Mouse (Mus musculus) neural tube, embryonic 12.5 days (tissue): ENCODE measurements around the gene Carmil1. TPM values are rescaled to one million over a fixed set of nuclear protein-coding genes. Genes with fewer than 3 reads are reported as not detected.

Experiments
- ATAC-seq: fragments of 200-750 bp; cut with Nextera tagmentation; 2 replicates; pipeline ENCODE4 v1.8.0; 2017; ENCODE audit warnings: low read depth, mild to moderate bottlenecking, moderate TSS enrichment, moderate library complexity; ENCODE audit not compliant: low FRiP score
- H3K27ac ChIP-seq: fragments of 300-500 bp; sonication (generic); 2 replicates; pipeline ENCODE4 v1.5.1; 2016
- H3K27me3 ChIP-seq: fragments of 300-500 bp; sonication (generic); replicated peaks from 2 replicates; pipeline ENCODE4 v1.6.1; 2016; ENCODE audit warnings: mild to moderate bottlenecking
- H3K36me3 ChIP-seq: fragments of 300-500 bp; sonication (generic); 2 replicates; pipeline ENCODE4 v1.6.1; 2016; ENCODE audit warnings: mild to moderate bottlenecking
- H3K4me1 ChIP-seq: fragments of 300-500 bp; sonication (generic); 2 replicates; pipeline ENCODE4 v1.6.1; 2016
- H3K4me2 ChIP-seq: fragments of 300-500 bp; sonication (generic); replicated peaks from 2 replicates; pipeline ENCODE4 v1.6.1; 2016; ENCODE audit warnings: mild to moderate bottlenecking
- H3K4me3 ChIP-seq: fragments of 300-500 bp; sonication (generic); 2 replicates; pipeline ENCODE4 v1.5.1; 2016
- H3K9ac ChIP-seq: fragments of 300-500 bp; sonication (generic); 2 replicates; pipeline ENCODE4 v1.6.1; 2016; ENCODE audit warnings: mild to moderate bottlenecking
- H3K9me3 ChIP-seq: fragments of 300-500 bp; sonication (generic); 2 replicates; pipeline ENCODE4 v1.6.1; 2016; ENCODE audit warnings: mild to moderate bottlenecking
- WGBS: fragments of 180-500 bp; shearing (Covaris S2); methylation state at CpG from one replicate; pipeline ENCODE4 v1.1.7; 2016; 5-methylcytosine and 5-hydroxymethylcytosine counted together
- polyA plus RNA-seq: library from polyadenylated mRNA; unstranded; fragments of >200 nt; fragmentation: Nextera tagmentation; extraction: Ambion mirVana; gene quantifications from 2 replicates; pipeline ENCODE4 v1.2.1, GENCODE M21; 2016

Carmil1 gene
- polyA plus RNA-seq, 1 experiment from 2014 or later = 19.5 TPM

DNA sequence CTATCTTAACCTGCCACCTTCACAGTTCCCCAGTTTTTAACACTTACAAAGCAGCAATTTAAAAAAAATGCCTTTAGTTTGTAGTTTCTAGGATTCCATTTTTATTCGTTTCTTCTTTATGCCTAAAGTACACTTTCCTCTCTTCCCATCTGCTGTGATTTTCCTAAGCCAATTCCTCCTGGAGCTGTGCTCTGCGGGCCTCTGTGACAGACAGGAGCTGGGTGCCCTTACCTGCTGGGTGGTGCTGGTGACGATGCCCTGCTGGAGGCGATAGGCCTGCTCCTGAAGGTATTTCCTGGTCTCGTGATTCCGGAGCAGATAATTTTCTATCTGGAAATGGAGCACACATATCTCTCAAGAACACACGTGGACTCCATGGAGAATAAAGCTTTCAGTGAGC, 198.9 kb downstream of the Carmil1 start:
- H3K27me3 ChIP-seq = no peaks in the 10 kb centered on the region
- no peak for ATAC-seq
- H3K4me1 ChIP-seq = no peaks in the 10 kb centered on the region
- H3K27ac ChIP-seq = no peak overlapping the region
- H3K36me3 ChIP-seq = no peaks in the 10 kb centered on the region
- H3K9ac ChIP-seq = no peak overlapping the region
- H3K4me2 ChIP-seq = no peak overlapping the region
- WGBS = 89% methylated on average over 7 of the region's 7 CpGs
- H3K9me3 ChIP-seq = no peaks in the 10 kb centered on the region
- H3K4me3 ChIP-seq = no peak overlapping the region

GRCm38 (mm10) chr13:24072588-24072987, 208.0 kb downstream of the Carmil1 start:
- Histone ChIP-seq H3K9me3 (no peaks in the 10 kb centered on the region), H3K4me2 (no peak overlapping the region), H3K4me3 (no peak overlapping the region), H3K4me1 (no peaks in the 10 kb centered on the region), H3K27ac (no peak overlapping the region), H3K27me3 (no peaks in the 10 kb centered on the region), H3K9ac (no peak overlapping the region), H3K36me3 (no peaks in the 10 kb centered on the region)
- 95% methylated on average over 10 of the region's 10 CpGs for WGBS
- ATAC-seq = no peak

DNA sequence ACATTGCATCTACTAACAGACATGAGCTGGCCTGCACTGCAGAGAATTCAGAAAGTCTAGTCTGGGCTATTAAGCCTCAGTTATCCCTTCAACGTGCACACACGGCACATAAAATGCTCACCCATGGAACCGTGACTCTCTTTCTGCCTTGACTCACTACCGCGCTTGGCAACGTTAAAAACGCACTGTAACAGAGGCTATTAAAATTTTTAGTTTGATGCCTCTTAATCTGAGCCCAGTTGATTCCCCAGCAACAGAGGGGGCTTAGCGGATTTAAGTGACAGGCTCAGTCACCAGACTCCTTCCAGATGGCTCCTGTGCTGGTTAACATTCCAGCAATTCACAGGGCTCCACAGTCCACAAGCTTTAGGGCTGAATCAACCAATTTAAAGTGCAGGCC, 213.0 kb downstream of the Carmil1 start:
- ATAC-seq = no peak
- Histone ChIP-seq H3K27me3 (no peaks in the 10 kb centered on the region), H3K9me3 (no peaks in the 10 kb centered on the region), H3K4me3 (no peak overlapping the region), H3K4me2 (no peak overlapping the region), H3K36me3 (no peaks in the 10 kb centered on the region), H3K4me1 (no peaks in the 10 kb centered on the region), H3K9ac (no peak overlapping the region), H3K27ac (no peak overlapping the region)
- 86% methylated on average over 8 of the region's 8 CpGs for WGBS

GRCm38 (mm10) chr13:24065536-24065935, 215.1 kb downstream of the Carmil1 start:
- no peaks in the 10 kb centered on the region for H3K36me3 ChIP-seq
- no peaks in the 10 kb centered on the region for H3K9me3 ChIP-seq
- no peak overlapping the region for H3K4me2 ChIP-seq
- no peak overlapping the region for H3K27ac ChIP-seq
- H3K4me1 ChIP-seq = no peaks in the 10 kb centered on the region
- WGBS = 76% methylated on average over 1 of the region's 1 CpGs
- no peak for ATAC-seq
- H3K9ac ChIP-seq = no peak overlapping the region
- H3K4me3 ChIP-seq = no peak overlapping the region
- H3K27me3 ChIP-seq = no peaks in the 10 kb centered on the region

DNA sequence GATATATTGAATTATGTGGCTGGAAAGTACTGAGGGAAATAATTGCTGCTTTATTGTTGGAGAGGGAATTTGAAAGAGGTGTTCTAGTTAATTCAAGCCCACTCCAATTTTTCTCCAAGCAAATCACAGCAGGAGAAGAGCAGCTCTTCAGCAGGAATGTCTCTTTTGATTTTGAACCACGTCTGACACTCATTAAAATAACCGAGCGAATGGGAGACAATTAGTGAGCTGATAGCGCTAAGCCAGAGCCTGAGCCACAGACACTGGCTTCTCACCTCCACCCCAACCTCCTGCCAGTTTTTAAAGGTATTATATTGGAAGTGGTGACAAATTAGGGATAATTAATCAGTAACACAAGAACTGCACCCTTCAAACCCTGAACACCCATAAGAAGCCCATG, 217.8 kb downstream of the Carmil1 start:
- H3K27ac ChIP-seq = no peak overlapping the region
- ATAC-seq = no peak
- H3K9ac ChIP-seq = no peak overlapping the region
- no peaks in the 10 kb centered on the region for H3K9me3 ChIP-seq
- WGBS = 39% methylated on average over 4 of the region's 4 CpGs
- H3K4me1 ChIP-seq = no peaks in the 10 kb centered on the region
- no peak overlapping the region for H3K4me2 ChIP-seq
- no peaks in the 10 kb centered on the region for H3K36me3 ChIP-seq
- no peaks in the 10 kb centered on the region for H3K27me3 ChIP-seq
- H3K4me3 ChIP-seq = no peak overlapping the region

DNA sequence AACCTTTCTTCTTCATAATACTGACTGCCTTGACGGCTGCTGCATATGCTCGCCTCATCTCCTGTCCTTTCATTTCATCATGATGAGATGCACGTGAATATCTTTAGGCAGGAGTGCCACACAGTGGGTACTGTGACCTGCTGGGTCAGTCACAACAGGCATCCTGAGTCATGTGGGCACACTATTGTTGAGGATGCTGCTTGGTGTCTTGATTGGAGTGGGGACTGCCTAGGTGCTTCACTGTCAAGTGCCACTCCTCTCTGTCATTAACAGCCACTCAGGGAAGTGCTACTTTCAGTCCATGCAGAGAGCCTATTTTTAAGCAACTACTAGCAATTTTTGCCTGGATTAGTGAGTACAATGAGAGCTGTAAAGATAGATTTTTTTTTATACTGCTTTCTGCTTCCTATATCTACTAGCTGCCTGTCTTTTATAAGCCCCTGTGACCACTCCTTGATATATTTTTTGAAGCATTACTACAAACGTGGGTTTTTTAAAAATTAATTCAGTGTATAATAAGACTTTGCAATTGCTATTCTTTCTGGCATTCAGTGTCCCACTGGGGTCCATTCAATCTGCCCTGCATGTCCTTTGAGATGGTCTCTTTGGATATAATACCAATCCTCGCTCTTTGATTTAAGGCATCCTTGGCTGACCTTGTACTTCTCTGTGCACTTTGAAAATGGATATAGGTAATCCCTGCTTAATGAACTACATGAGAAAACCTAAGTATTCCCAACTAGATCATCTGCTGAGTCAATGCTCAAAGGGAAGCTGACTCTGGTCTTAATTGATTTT, 225.3 kb downstream of the Carmil1 start:
- H3K4me1 ChIP-seq = no peaks in the 10 kb centered on the region

DNA sequence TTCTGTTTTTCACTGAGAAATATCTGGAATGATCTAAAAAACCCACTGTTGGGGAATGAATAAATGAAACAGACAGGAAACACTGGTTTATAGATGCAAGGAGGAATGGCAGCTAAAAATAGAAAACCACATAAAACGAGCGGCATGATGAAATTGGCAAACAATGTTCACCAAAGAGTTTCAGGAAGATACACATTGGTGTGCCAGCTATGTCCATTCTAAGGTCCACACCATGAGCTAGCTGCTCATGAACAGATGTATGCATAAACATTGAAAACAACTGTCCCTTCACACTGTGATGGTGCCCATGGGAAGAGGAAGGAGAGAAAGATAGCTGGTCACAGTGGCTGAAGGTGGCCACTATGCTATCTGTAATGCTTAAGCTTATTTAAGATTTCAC, 229.1 kb downstream of the Carmil1 start:
- no peaks in the 10 kb centered on the region for H3K36me3 ChIP-seq
- H3K4me2 ChIP-seq = no peak overlapping the region
- 93% methylated on average over 2 of the region's 2 CpGs for WGBS
- no peaks in the 10 kb centered on the region for H3K9me3 ChIP-seq
- ATAC-seq = no peak
- H3K27ac ChIP-seq = no peak overlapping the region
- H3K4me3 ChIP-seq = no peak overlapping the region
- H3K4me1 ChIP-seq = no peaks in the 10 kb centered on the region
- H3K27me3 ChIP-seq = no peaks in the 10 kb centered on the region
- no peak overlapping the region for H3K9ac ChIP-seq

More for the DNA sequence above, 225.3 kb downstream of the Carmil1 start:
- no peak for ATAC-seq
- WGBS = 63% methylated on average over 5 of the region's 5 CpGs
- Histone ChIP-seq H3K9ac (no peak overlapping the region), H3K27me3 (no peaks in the 10 kb centered on the region), H3K36me3 (no peaks in the 10 kb centered on the region), H3K4me2 (no peak overlapping the region), H3K4me3 (no peak overlapping the region), H3K27ac (no peak overlapping the region), H3K9me3 (no peaks in the 10 kb centered on the region)

DNA sequence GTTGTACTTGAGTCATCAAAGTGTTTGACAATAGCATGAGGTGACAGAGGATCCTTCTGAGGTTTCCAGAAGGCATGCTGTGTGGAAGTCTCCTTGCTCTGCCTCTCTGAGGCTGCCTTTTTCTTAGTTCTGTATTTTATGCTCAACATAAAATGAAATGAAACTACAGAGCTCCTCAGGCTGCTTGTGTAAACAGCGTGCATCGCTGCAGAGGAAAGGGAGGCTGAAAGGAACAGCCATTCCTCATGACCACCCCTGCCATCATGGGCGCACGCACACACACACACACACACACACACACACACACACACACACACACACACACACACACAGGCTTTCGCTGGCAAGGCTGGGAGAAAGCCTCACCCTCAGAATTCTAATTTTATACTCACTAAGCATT, 230.3 kb downstream of the Carmil1 start:
- 82% methylated on average over 5 of the region's 5 CpGs for WGBS
- ATAC-seq = no peak
- no peaks in the 10 kb centered on the region for H3K27me3 ChIP-seq

GRCm38 (mm10) chr13:24049267-24050034, 231.1 kb downstream of the Carmil1 start:
- no peak overlapping the region for H3K9ac ChIP-seq
- H3K36me3 ChIP-seq = no peaks in the 10 kb centered on the region
- H3K9me3 ChIP-seq = no peaks in the 10 kb centered on the region
- H3K4me3 ChIP-seq = no peak overlapping the region
- H3K4me1 ChIP-seq = peaks cover 5% of the 10 kb centered on the region; the same call in 1 of the 2 replicates
- H3K27me3 ChIP-seq = no peaks in the 10 kb centered on the region
- 80% methylated on average over 9 of the region's 9 CpGs for WGBS
- no peak overlapping the region for H3K4me2 ChIP-seq
- H3K27ac ChIP-seq = no peak overlapping the region
- no peak for ATAC-seq

More for the DNA sequence above, 230.3 kb downstream of the Carmil1 start:
- Histone ChIP-seq H3K9ac (no peak overlapping the region), H3K9me3 (no peaks in the 10 kb centered on the region), H3K4me1 (peaks cover 4% of the 10 kb centered on the region; the same call in 1 of the 2 replicates), H3K27ac (no peak overlapping the region), H3K36me3 (no peaks in the 10 kb centered on the region), H3K4me2 (no peak overlapping the region), H3K4me3 (no peak overlapping the region)

DNA sequence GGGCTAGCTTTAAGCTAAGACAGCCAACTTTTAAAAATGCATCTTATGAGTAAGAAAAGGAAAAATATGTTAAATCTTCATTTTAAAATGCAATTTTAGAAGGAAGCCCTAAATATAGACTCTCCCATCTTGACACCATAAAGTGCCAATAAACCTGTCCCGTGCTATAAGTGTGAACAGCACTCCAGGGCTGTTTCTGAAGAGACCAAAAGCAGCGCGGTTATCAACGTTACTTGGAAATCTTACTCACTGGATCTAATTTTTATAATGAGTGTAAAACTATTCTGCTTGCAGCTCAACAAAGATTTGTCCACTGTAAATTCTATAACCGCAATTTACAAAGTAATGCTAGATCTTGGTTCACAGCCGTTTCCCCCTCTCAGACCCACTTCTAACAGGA, 232.0 kb downstream of the Carmil1 start:
- H3K4me3 ChIP-seq = no peak overlapping the region
- ATAC-seq = no peak
- WGBS = 95% methylated on average over 6 of the region's 6 CpGs

GRCm38 (mm10) chr13:24045271-24045670, 235.3 kb downstream of the Carmil1 start:
- no peak for ATAC-seq
- H3K9ac ChIP-seq = no peak overlapping the region
- no peak overlapping the region for H3K27ac ChIP-seq
- H3K9me3 ChIP-seq = no peaks in the 10 kb centered on the region
- 31% methylated on average over 3 of the region's 3 CpGs for WGBS
- no peaks in the 10 kb centered on the region for H3K27me3 ChIP-seq
- no peaks in the 10 kb centered on the region; the same call in 1 of the 2 replicates for H3K36me3 ChIP-seq
- peaks cover 5% of the 10 kb centered on the region; the same call in 1 of the 2 replicates for H3K4me1 ChIP-seq
- no peak overlapping the region for H3K4me2 ChIP-seq
- H3K4me3 ChIP-seq = no peak overlapping the region

More for the DNA sequence above, 232.0 kb downstream of the Carmil1 start:
- Histone ChIP-seq H3K36me3 (no peaks in the 10 kb centered on the region), H3K9me3 (no peaks in the 10 kb centered on the region), H3K4me2 (no peak overlapping the region), H3K9ac (no peak overlapping the region), H3K27me3 (no peaks in the 10 kb centered on the region), H3K27ac (no peak overlapping the region), H3K4me1 (peaks cover 5% of the 10 kb centered on the region; the same call in 1 of the 2 replicates)

DNA sequence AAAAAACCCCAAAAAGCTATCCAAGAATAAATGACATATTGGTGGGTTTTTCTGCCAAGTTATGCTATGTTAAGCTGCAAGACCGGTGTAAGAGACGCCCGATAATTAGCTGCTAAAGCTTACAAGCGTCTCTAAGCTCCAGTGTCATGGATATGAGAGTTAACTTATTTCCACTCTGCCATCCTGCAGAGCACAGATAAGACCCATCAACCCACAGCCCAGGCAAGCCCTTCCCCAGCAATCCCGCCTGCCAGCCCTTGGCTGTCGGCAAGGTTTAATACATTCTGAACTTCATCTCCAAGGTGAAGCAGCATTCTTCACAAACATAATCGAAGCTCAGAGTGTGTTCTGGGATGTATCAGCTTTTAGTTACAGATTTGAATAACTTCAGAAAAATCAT, 240.4 kb downstream of the Carmil1 start:
- no peak overlapping the region for H3K4me2 ChIP-seq
- H3K4me1 ChIP-seq = no peaks in the 10 kb centered on the region; the same call in 1 of the 2 replicates
- no peak overlapping the region for H3K4me3 ChIP-seq
- peaks cover 4% of the 10 kb centered on the region for H3K36me3 ChIP-seq
- H3K27ac ChIP-seq = no peak overlapping the region
- no peak overlapping the region for H3K9ac ChIP-seq
- H3K9me3 ChIP-seq = no peaks in the 10 kb centered on the region
- no peaks in the 10 kb centered on the region for H3K27me3 ChIP-seq
- 95% methylated on average over 7 of the region's 7 CpGs for WGBS
- ATAC-seq = no peak
